Mouse (Mus musculus) embryonic facial prominence, embryonic 14.5 days (tissue): ENCODE data around the gene Itgb6. TPM values are rescaled to one million over a fixed set of nuclear protein-coding genes. Genes with fewer than 3 reads are reported as not detected.

Experiments used
- ATAC-seq: fragments of 200-750 bp; cut with Nextera tagmentation; 2 replicates; pipeline ENCODE4 v1.8.0; 2017; ENCODE audit warnings: low read depth, moderate number of reproducible peaks, moderate TSS enrichment
- DNase-seq: peaks from one replicate; pipeline ENCODE4 v3.0.0-alpha.2; 2015; ENCODE audit warnings: low spot score
- H3K27ac ChIP-seq: fragments of 300-500 bp; sonication (generic); replicated peaks from 2 replicates; pipeline ENCODE4 v1.5.1; 2014; ENCODE audit warnings: low read depth, mild to moderate bottlenecking, low read length, moderate library complexity
- H3K27me3 ChIP-seq: fragments of 300-500 bp; sonication (generic); replicated peaks from 2 replicates; pipeline ENCODE4 v1.6.1; 2014; ENCODE audit warnings: low read length; ENCODE audit not compliant: control insufficient read depth, insufficient read depth
- H3K36me3 ChIP-seq: fragments of 300-500 bp; sonication (generic); 2 replicates; pipeline ENCODE4 v1.6.1; 2014; ENCODE audit warnings: low read length, mixed read lengths; ENCODE audit not compliant: control insufficient read depth, insufficient read depth
- H3K4me1 ChIP-seq: fragments of 300-500 bp; sonication (generic); 2 replicates; pipeline ENCODE4 v1.6.1; 2014; ENCODE audit warnings: antibody characterized with exemption, low read length; ENCODE audit not compliant: control insufficient read depth, insufficient read depth
- H3K4me2 ChIP-seq: fragments of 300-500 bp; sonication (generic); 2 replicates; pipeline ENCODE4 v1.6.1; 2014; ENCODE audit warnings: low read depth, mild to moderate bottlenecking, low read length, moderate library complexity, mixed read lengths
- H3K4me3 ChIP-seq: fragments of 300-500 bp; sonication (generic); 2 replicates; pipeline ENCODE4 v1.5.1; 2014; ENCODE audit warnings: low read depth, mild to moderate bottlenecking, low read length
- H3K9ac ChIP-seq: fragments of 300-500 bp; sonication (generic); 2 replicates; pipeline ENCODE4 v1.6.1; 2014; ENCODE audit warnings: low read depth, mild to moderate bottlenecking, low read length, moderate library complexity, mixed read lengths
- H3K9me3 ChIP-seq: fragments of 300-500 bp; sonication (generic); 2 replicates; pipeline ENCODE4 v1.6.1; 2016; ENCODE audit warnings: low read length; ENCODE audit not compliant: control insufficient read depth
- WGBS: fragments of 180-500 bp; shearing (Covaris S2); extraction: QIAGEN DNeasy Blood & Tissue Kit; methylation state at CpG from one replicate; pipeline ENCODE4 v1.1.7; 2014; 5-methylcytosine and 5-hydroxymethylcytosine counted together
- polyA plus RNA-seq: library from polyadenylated mRNA; unstranded; fragments of >200 nt; fragmentation: Nextera tagmentation; extraction: Ambion mirVana; gene quantifications from 2 replicates; pipeline ENCODE4 v1.2.1, GENCODE M21; 2014

Itgb6 gene
- 3.6 and 4.0 TPM in 2 replicates for polyA plus RNA-seq

DNA sequence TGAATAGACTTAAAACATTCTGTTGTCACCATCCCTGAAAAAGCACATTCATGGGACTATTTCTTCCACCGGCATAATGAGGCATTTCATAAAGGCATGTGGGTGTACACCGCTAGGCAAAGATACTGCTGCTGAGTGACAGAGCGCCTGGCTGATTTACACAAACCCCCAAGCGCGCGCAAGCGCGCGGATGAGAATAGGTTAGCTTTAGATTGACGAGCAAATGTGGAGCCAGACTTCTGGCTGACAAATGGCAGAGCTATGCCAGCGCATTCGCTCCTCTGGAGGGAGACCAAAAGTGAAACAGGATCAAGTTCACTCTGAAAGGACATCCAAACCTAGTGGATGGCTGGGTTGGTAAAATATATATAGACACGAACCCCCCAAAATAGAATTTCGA lies at the start of gene Itgb6:
TSS of gene Itgb6 (minus strand) at position 130 of the 400 bp plus-strand sequence.
- H3K27me3 ChIP-seq, result no peaks in the 10 kb centered on the region; the same call in 1 of the 2 replicates
- H3K4me3 ChIP-seq, result no peak within 1 kb of the TSS
- 75% methylated on average over 14 of the region's 14 CpGs for WGBS
- no peak within 1 kb of the TSS for H3K27ac ChIP-seq
- H3K9me3 ChIP-seq, result no peaks in the 10 kb centered on the region
- no peaks in the 10 kb centered on the region for H3K36me3 ChIP-seq
- DNase-seq (peak; percentile 84), ATAC-seq (peak; percentile 70; the same call in 1 of the 2 replicates)
- no peak within 1 kb of the TSS for H3K9ac ChIP-seq
- H3K4me1 ChIP-seq, result no peaks in the 10 kb centered on the region
- H3K4me2 ChIP-seq, result no peak within 1 kb of the TSS

DNA sequence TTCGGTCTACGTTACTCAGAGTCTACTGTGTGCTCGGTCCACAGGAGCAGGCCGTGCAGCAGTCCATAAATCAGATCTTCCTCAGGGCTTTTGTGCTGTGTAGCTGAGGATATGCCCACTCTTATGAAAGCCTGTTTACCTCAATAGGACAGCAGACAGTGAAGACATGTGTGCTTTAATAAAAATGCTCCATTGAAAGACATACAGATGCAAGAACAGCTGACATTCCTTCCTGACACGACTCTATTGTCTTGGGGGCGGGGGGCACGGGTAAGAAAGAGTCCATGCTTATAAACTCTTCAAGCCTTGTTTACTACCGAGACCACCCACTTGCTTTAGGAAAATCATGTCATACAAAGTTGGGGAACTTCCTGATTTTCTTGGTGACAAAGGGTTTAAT lies 44.0 kb upstream of the Itgb6 start:
- no peaks in the 10 kb centered on the region for H3K27me3 ChIP-seq
- WGBS, result 72% methylated on average over 8 of the region's 8 CpGs
- no peak overlapping the region for H3K4me2 ChIP-seq
- H3K27ac ChIP-seq, result 0 out of 2 replicates have a peak overlapping the region, but pooled peaks have one; percentile 28
- DNase-seq, result peak; percentile 19
- peaks cover 7% of the 10 kb centered on the region for H3K9me3 ChIP-seq
- no peak overlapping the region for H3K4me3 ChIP-seq
- H3K36me3 ChIP-seq, result peaks cover 85% of the 10 kb centered on the region
- no peaks in the 10 kb centered on the region for H3K4me1 ChIP-seq
- no peak; the same call in 1 of the 2 replicates for ATAC-seq
- no peak overlapping the region for H3K9ac ChIP-seq

DNA sequence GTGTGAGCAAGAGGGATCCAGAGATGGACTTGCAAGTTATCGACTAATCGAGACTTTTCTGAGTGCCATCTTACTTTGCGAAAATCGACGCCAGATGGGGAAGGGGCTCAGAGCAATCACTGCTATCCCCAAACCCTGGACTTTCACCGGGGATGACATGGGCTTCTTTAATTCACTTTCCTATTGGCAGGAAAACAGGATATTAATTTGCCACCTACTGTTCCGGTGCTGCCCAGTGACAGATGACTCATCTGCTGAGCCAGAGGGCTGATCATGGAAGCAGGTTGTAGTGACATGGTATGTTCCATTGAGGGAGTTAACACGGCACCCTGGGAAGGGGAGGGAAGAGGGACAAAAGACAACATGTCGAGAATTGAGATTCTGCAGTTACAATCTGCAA lies 33.8 kb upstream of the Itgb6 start:
- Histone ChIP-seq H3K27me3 (no peaks in the 10 kb centered on the region), H3K36me3 (peaks cover 74% of the 10 kb centered on the region), H3K9me3 (no peaks in the 10 kb centered on the region), H3K4me3 (no peak overlapping the region), H3K4me1 (no peaks in the 10 kb centered on the region), H3K27ac (no peak overlapping the region), H3K9ac (no peak overlapping the region), H3K4me2 (no peak overlapping the region)
- DNase-seq (no peak), ATAC-seq (no peak)
- 85% methylated on average over 9 of the region's 9 CpGs for WGBS

DNA sequence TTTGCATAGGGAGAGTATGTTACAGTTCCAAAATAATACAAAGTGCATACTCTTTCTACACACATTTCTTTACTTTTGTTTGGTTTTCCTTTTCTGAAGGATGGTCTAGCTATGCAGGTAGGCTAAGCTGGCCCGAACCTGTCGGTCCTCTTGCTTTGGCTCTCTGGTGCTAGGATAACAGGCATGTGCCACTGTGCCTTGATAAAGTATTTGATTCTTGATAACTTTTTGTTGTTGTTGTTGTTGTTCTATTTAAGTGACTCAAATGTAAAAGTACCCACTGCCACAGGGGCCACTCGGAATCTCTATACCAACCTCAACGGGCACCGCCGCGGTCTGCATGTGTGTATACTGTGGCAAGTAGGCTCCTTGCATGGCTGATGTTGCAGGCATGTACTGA lies 32.7 kb upstream of the Itgb6 start:
- no peak overlapping the region for H3K9ac ChIP-seq
- no peak overlapping the region for H3K27ac ChIP-seq
- no peak for ATAC-seq
- H3K4me1 ChIP-seq, result no peaks in the 10 kb centered on the region
- H3K27me3 ChIP-seq, result no peaks in the 10 kb centered on the region
- H3K36me3 ChIP-seq, result peaks cover 67% of the 10 kb centered on the region
- no peak overlapping the region for H3K4me3 ChIP-seq
- DNase-seq, result no peak
- 96% methylated on average over 7 of the region's 7 CpGs for WGBS
- H3K4me2 ChIP-seq, result no peak overlapping the region
- no peaks in the 10 kb centered on the region for H3K9me3 ChIP-seq

DNA sequence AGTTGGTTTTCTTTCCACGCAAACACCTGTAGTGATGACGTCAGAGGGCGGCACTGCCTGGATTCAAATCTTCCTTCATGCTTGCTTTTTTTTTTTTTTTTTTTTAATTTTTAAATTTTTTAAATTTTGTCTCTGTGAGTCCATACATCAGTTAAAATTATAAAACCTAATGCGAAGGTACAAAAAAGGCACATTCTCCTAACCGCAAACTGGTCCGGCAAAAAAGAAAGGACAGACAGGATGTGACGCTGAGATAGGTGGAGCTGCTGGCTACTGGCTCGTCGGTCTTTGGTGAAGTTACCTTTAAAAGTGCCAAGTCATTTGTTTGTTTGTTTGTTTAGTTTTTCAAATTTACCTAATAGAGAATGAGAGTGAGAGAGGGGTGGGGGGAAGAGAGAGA lies 28.8 kb upstream of the Itgb6 start:
- Histone ChIP-seq H3K9ac (no peak overlapping the region), H3K9me3 (no peaks in the 10 kb centered on the region), H3K27ac (no peak overlapping the region), H3K4me2 (no peak overlapping the region), H3K36me3 (peaks cover 54% of the 10 kb centered on the region), H3K4me3 (no peak overlapping the region), H3K4me1 (no peaks in the 10 kb centered on the region), H3K27me3 (no peaks in the 10 kb centered on the region)
- ATAC-seq (no peak), DNase-seq (no peak)
- 93% methylated on average over 9 of the region's 9 CpGs for WGBS

DNA sequence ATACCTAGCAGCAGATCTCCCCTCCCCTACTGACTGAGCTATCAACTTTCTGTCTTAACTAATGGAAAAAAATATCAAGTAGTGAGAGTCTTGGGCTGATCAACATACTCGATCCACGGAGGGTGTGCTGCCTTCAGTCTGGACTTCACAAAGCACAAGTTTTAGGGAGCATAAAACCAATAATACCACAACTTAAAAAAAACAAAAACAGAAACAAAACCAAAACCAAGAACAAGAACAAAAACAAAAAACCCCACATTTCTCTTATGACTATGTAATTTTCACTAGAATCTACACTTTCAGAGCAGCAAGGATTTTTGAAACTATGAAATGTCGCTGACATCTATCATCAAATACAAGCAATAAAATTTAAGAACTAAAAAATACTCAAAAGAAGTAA lies 28.1 kb upstream of the Itgb6 start:
- WGBS, result 69% methylated on average over 3 of the region's 3 CpGs
- Histone ChIP-seq H3K4me1 (no peaks in the 10 kb centered on the region), H3K4me2 (no peak overlapping the region), H3K27me3 (no peaks in the 10 kb centered on the region), H3K27ac (no peak overlapping the region), H3K36me3 (peaks cover 47% of the 10 kb centered on the region), H3K9me3 (no peaks in the 10 kb centered on the region), H3K4me3 (no peak overlapping the region), H3K9ac (no peak overlapping the region)
- DNase-seq (no peak), ATAC-seq (no peak)

DNA sequence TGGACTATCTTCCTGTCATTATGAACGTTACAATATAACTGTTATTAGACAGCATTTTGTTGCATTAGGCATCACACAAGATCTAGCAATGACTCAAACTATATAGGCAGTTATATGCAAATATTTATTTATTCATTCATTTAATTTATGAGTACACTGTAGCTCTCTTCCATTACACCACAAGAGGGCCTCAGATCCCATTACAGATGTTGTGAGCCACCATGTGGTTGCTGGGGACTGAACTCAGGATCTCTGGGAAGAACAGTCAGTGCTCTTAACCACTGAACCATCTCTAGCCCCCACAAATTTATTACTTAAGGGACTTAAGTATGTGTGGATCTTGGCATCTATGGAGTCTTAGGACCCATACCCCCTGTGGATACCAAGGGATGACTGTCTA lies 26.1 kb upstream of the Itgb6 start:
- H3K4me1 ChIP-seq, result no peaks in the 10 kb centered on the region
- H3K9me3 ChIP-seq, result no peaks in the 10 kb centered on the region
- H3K9ac ChIP-seq, result no peak overlapping the region
- DNase-seq (no peak), ATAC-seq (no peak)
- H3K4me2 ChIP-seq, result no peak overlapping the region
- H3K27ac ChIP-seq, result no peak overlapping the region
- H3K36me3 ChIP-seq, result peaks cover 27% of the 10 kb centered on the region; the same call in 1 of the 2 replicates
- no peak overlapping the region for H3K4me3 ChIP-seq
- no peaks in the 10 kb centered on the region for H3K27me3 ChIP-seq
- WGBS, result 85% methylated on average over 1 of the region's 1 CpGs

DNA sequence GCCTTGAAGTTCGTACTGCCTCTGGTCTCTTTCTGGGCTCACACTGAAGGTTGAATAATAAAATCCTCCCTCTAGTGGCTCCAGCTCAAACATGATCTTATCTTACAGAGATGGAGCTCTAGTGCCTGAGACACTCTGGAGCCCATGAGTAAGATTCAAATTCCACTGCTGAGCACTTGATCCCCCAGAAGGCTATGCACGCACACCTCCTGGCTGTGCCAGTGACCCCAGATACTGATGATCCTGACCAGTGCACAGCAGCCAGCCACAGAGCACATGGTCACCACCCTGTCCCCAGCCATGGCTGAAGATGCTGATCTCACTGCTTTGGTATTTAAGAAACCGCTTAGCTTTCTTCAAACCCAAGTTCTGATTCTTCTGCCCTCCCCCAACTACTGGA lies 25.1 kb upstream of the Itgb6 start:
- H3K4me2 ChIP-seq, result no peak overlapping the region
- H3K36me3 ChIP-seq, result peaks cover 19% of the 10 kb centered on the region; the same call in 1 of the 2 replicates
- no peak overlapping the region for H3K27ac ChIP-seq
- DNase-seq, result peak; percentile 41
- no peaks in the 10 kb centered on the region for H3K9me3 ChIP-seq
- no peaks in the 10 kb centered on the region for H3K4me1 ChIP-seq
- H3K27me3 ChIP-seq, result no peaks in the 10 kb centered on the region
- no peak overlapping the region for H3K4me3 ChIP-seq
- no peak overlapping the region for H3K9ac ChIP-seq
- 64% methylated on average over 3 of the region's 3 CpGs for WGBS
- peak; percentile 73 for ATAC-seq

DNA sequence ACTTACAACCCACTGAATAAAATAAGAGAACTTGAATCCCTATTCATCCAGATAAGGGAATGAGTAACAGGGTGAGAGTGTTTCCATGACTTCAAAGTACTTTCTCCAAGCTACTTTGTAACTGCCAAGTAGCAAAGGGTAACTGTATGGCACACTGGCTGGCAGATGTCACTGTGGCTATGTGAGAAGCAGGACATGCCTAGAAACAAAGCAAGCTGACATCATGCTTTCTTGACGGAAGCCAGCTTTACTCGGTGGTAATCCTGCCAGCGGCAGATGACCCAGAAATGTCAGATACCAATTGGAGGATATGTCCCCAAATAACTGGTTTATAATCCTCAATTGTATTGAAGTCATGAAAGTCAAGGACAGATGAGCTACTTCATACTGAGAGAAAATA lies 22.2 kb upstream of the Itgb6 start:
- Histone ChIP-seq H3K9ac (no peak overlapping the region), H3K4me2 (no peak overlapping the region), H3K27ac (no peak overlapping the region), H3K27me3 (no peaks in the 10 kb centered on the region), H3K36me3 (0 out of 2 replicates have a peak, but pooled peaks cover 6% of the 10 kb centered on the region), H3K9me3 (no peaks in the 10 kb centered on the region), H3K4me1 (peaks cover under 1% of the 10 kb centered on the region; the same call in 1 of the 2 replicates), H3K4me3 (no peak overlapping the region)
- DNase-seq (no peak), ATAC-seq (no peak)
- 70% methylated on average over 3 of the region's 3 CpGs for WGBS
